Mouse (Mus musculus) MEL-GATA-1-ER (cell line): ENCODE data around the gene Alox15.
"Not testable (repeated sequence)": the region's sequence is repeated elsewhere in the genome, so short reads cannot be mapped to it uniquely, and the experiment has no call there.

Experiments
- DNase-seq: peaks from one replicate; pipeline ENCODE4 v3.0.0-alpha.2; 2012; ENCODE audit warnings: low read depth; ENCODE audit errors: extremely low read depth

The Alox15 gene

GRCm38 (mm10) chr11:70351868-70352267, at the start of gene Alox15:
Gene Alox15 (minus strand): TSS chr11:70352031.
- DNase-seq: no peak

GRCm38 (mm10) chr11:70389421-70389820, 37.6 kb upstream of the Alox15 start:
- DNase-seq: no peak

- no peak for DNase-seq
Measured at GRCm38 (mm10) chr11:70387436-70387835, 35.6 kb upstream of the Alox15 start.

- no peak for DNase-seq
Measured at GRCm38 (mm10) chr11:70384136-70384535, 32.3 kb upstream of the Alox15 start.

GRCm38 (mm10) chr11:70381330-70381729, 29.5 kb upstream of the Alox15 start:
- DNase-seq: no peak

GRCm38 (mm10) chr11:70380478-70381005, 28.7 kb upstream of the Alox15 start:
- peak; percentile 33 for DNase-seq

- DNase-seq: peak; percentile 50
Measured at GRCm38 (mm10) chr11:70376054-70376453, 24.2 kb upstream of the Alox15 start.

GRCm38 (mm10) chr11:70374302-70374701, 22.5 kb upstream of the Alox15 start:
- DNase-seq: peak; percentile 97

- DNase-seq: no peak
Measured at GRCm38 (mm10) chr11:70372849-70373557, 21.2 kb upstream of the Alox15 start.

GRCm38 (mm10) chr11:70372396-70372795, 20.6 kb upstream of the Alox15 start:
- no peak for DNase-seq

GRCm38 (mm10) chr11:70368626-70369025, 16.8 kb upstream of the Alox15 start:
- DNase-seq: not testable (repeated sequence)

GRCm38 (mm10) chr11:70367701-70368100, 15.9 kb upstream of the Alox15 start:
- DNase-seq: not testable (repeated sequence)

GRCm38 (mm10) chr11:70348630-70349029, 3.2 kb downstream of the Alox15 start:
- no peak for DNase-seq

- no peak for DNase-seq
Measured at GRCm38 (mm10) chr11:70347861-70348260, 4.0 kb downstream of the Alox15 start.

- no peak for DNase-seq
Measured at GRCm38 (mm10) chr11:70345546-70345945, 6.3 kb downstream of the Alox15 start.

GRCm38 (mm10) chr11:70345061-70345460, 6.8 kb downstream of the Alox15 start:
- DNase-seq: no peak

- DNase-seq: no peak
Measured at GRCm38 (mm10) chr11:70339481-70339880, 12.3 kb downstream of the Alox15 start.

- peak; percentile 54 for DNase-seq
Measured at GRCm38 (mm10) chr11:70334477-70334876, 17.4 kb downstream of the Alox15 start.

GRCm38 (mm10) chr11:70324726-70325125, 27.1 kb downstream of the Alox15 start:
- DNase-seq: no peak

- no peak for DNase-seq
Measured at GRCm38 (mm10) chr11:70322528-70322927, 29.3 kb downstream of the Alox15 start, which contains the start of gene Alox12e. Gene Alox12e (minus strand): TSS chr11:70322628.

GRCm38 (mm10) chr11:70321664-70322063, 30.2 kb downstream of the Alox15 start:
- DNase-seq: no peak

GRCm38 (mm10) chr11:70319614-70320013, 32.2 kb downstream of the Alox15 start:
- no peak for DNase-seq

- no peak for DNase-seq
Measured at GRCm38 (mm10) chr11:70313833-70314232, 38.0 kb downstream of the Alox15 start.
